Mouse (Mus musculus) MEL (cell line): ENCODE measurements around the gene Ccdc183. TPM values are rescaled to one million over a fixed set of nuclear protein-coding genes. Genes with fewer than 3 reads are reported as not detected.

Experiments
- polyA plus RNA-seq, 2 experiments: library from polyadenylated mRNA; stranded (reverse) in 1 of 2; unstranded in 1 of 2; fragments of >175 nt in 1 of 2; fragments of >200 nt in 1 of 2; gene quantifications; 2 replicates each; pipeline versions ENCODE4 v1.2.1 to v1.2.4; 2012; ENCODE audit warnings: low replicate concordance in 2 of 2, low read depth in 1 of 2; ENCODE audit not compliant: insufficient read length in 2 of 2, insufficient read depth in 1 of 2, missing spikeins in 1 of 2
- total RNA-seq: library from RNA; depleted of rRNA; stranded (reverse); fragments of 300-350 nt; gene quantifications from 2 replicates; pipeline ENCODE4 v1.2.3, GENCODE M21; 2012; rRNA removed

The Ccdc183 gene
- total and polyA plus RNA-seq, 3 experiments, result 0.04 to 0.26 TPM; not detected in 1

Other genes with a start within 250 kb of the Ccdc183 start
Only the 30 nearest of the 33 such genes appear.
- gene Entpd2, start 221.8 kb downstream of the Ccdc183 start, total RNA-seq, result not detected in 2 replicates
- gene Entpd2, start 221.8 kb downstream of the Ccdc183 start, polyA plus RNA-seq, result not detected
- not detected in 2 replicates for gene Npdc1, start 218.3 kb downstream of the Ccdc183 start, total RNA-seq
- gene Npdc1, start 218.3 kb downstream of the Ccdc183 start, polyA plus RNA-seq, result not detected
- gene Fut7, start 194.4 kb downstream of the Ccdc183 start, total RNA-seq, result 0.08 and 0.10 TPM in 2 replicates
- under 1 TPM in 1 of 2 experiments, not detected in 1; 0.21 TPM for gene Fut7, start 194.4 kb downstream of the Ccdc183 start, polyA plus RNA-seq
- 8.7 and 10.4 TPM in 2 replicates for gene Abca2, start 189.0 kb downstream of the Ccdc183 start, total RNA-seq
- 10 to 100 TPM in 1 of 2 experiments, not detected in 1; 42.2 TPM for gene Abca2, start 189.0 kb downstream of the Ccdc183 start, polyA plus RNA-seq
- 0.23 and 0.27 TPM in 2 replicates for gene Clic3, start 160.8 kb downstream of the Ccdc183 start, total RNA-seq
- under 1 TPM in 1 of 2 experiments, not detected in 1; 0.15 TPM for gene Clic3, start 160.8 kb downstream of the Ccdc183 start, polyA plus RNA-seq
- gene Paxx, start 156.6 kb downstream of the Ccdc183 start, total RNA-seq, result 13.2 and 18.5 TPM in 2 replicates
- gene Paxx, start 156.6 kb downstream of the Ccdc183 start, polyA plus RNA-seq, result 10 to 100 TPM in 1 of 2 experiments, not detected in 1; 22.1 TPM
- gene Ptgds, start 147.6 kb downstream of the Ccdc183 start, total RNA-seq, result not detected in 2 replicates
- not detected for gene Ptgds, start 147.6 kb downstream of the Ccdc183 start, polyA plus RNA-seq
- gene Lcn12, start 123.8 kb downstream of the Ccdc183 start, total RNA-seq, result not detected in 2 replicates
- not detected for gene Lcn12, start 123.8 kb downstream of the Ccdc183 start, polyA plus RNA-seq
- gene Fbxw5, start 116.9 kb downstream of the Ccdc183 start, total RNA-seq, result 27.5 and 29.2 TPM in 2 replicates
- 10 to 100 TPM in 1 of 2 experiments, not detected in 1; 65.6 TPM for gene Fbxw5, start 116.9 kb downstream of the Ccdc183 start, polyA plus RNA-seq
- gene C8g, start 116.0 kb downstream of the Ccdc183 start, total RNA-seq, result 1.5 and 2.3 TPM in 2 replicates
- 1 to 10 TPM in 1 of 2 experiments, not detected in 1; 5.1 TPM for gene C8g, start 116.0 kb downstream of the Ccdc183 start, polyA plus RNA-seq
- 19.9 and 21.0 TPM in 2 replicates for gene Traf2, start 70.7 kb downstream of the Ccdc183 start, total RNA-seq
- 10 to 100 TPM in 1 of 2 experiments, not detected in 1; 28.3 TPM for gene Traf2, start 70.7 kb downstream of the Ccdc183 start, polyA plus RNA-seq
- gene Edf1, start 59.8 kb downstream of the Ccdc183 start, total RNA-seq, result 135 and 142 TPM in 2 replicates
- gene Edf1, start 59.8 kb downstream of the Ccdc183 start, polyA plus RNA-seq, result 100 to 1,000 TPM in 1 of 2 experiments, not detected in 1; 318 TPM
- 17.6 and 24.0 TPM in 2 replicates for gene Mamdc4, start 42.8 kb downstream of the Ccdc183 start, total RNA-seq
- 10 to 100 TPM in 1 of 2 experiments, not detected in 1; 21.6 TPM for gene Mamdc4, start 42.8 kb downstream of the Ccdc183 start, polyA plus RNA-seq
- gene Phpt1, start 42.5 kb downstream of the Ccdc183 start, total RNA-seq, result 34.7 and 47.0 TPM in 2 replicates
- 10 to 100 TPM in 1 of 2 experiments, not detected in 1; 73.7 TPM for gene Phpt1, start 42.5 kb downstream of the Ccdc183 start, polyA plus RNA-seq
- gene Ajm1, start 35.9 kb downstream of the Ccdc183 start, total RNA-seq, result 0.04 and 0.07 TPM in 2 replicates
- gene Ajm1, start 35.9 kb downstream of the Ccdc183 start, polyA plus RNA-seq, result under 1 TPM in 1 of 2 experiments, not detected in 1; 0.32 TPM
- 66.1 and 76.9 TPM in 2 replicates for gene Rabl6, start 9.2 kb downstream of the Ccdc183 start, total RNA-seq
- 100 to 1,000 TPM in 1 of 2 experiments, 10 to 100 TPM in 1; 84.7 to 104 TPM for gene Rabl6, start 9.2 kb downstream of the Ccdc183 start, polyA plus RNA-seq
- 10.9 and 11.9 TPM in 2 replicates for gene Tmem141, start 4.3 kb upstream of the Ccdc183 start, total RNA-seq
- 10 to 100 TPM in 1 of 2 experiments, not detected in 1; 25.3 TPM for gene Tmem141, start 4.3 kb upstream of the Ccdc183 start, polyA plus RNA-seq
- gene Fcna, start 10.4 kb upstream of the Ccdc183 start, total RNA-seq, result not detected in 2 replicates
- gene Fcna, start 10.4 kb upstream of the Ccdc183 start, polyA plus RNA-seq, result under 1 TPM in 1 of 2 experiments, not detected in 1; 0.21 TPM
- gene Lcn8, start 35.4 kb upstream of the Ccdc183 start, total RNA-seq, result not detected in 2 replicates
- gene Lcn8, start 35.4 kb upstream of the Ccdc183 start, polyA plus RNA-seq, result not detected
- gene Lcn5, start 40.3 kb upstream of the Ccdc183 start, total RNA-seq, result not detected in 2 replicates
- not detected for gene Lcn5, start 40.3 kb upstream of the Ccdc183 start, polyA plus RNA-seq
- gene Lcn6, start 59.1 kb upstream of the Ccdc183 start, total RNA-seq, result not detected in 2 replicates
- not detected for gene Lcn6, start 59.1 kb upstream of the Ccdc183 start, polyA plus RNA-seq
- gene Lcn10, start 65.0 kb upstream of the Ccdc183 start, total RNA-seq, result not detected in 2 replicates
- not detected for gene Lcn10, start 65.0 kb upstream of the Ccdc183 start, polyA plus RNA-seq
- gene Obp2a, start 82.4 kb upstream of the Ccdc183 start, total RNA-seq, result not detected in 2 replicates
- gene Obp2a, start 82.4 kb upstream of the Ccdc183 start, polyA plus RNA-seq, result not detected
- gene Bmyc, start 89.1 kb upstream of the Ccdc183 start, total RNA-seq, result not detected in 2 replicates
- not detected for gene Bmyc, start 89.1 kb upstream of the Ccdc183 start, polyA plus RNA-seq
- not detected in 2 replicates for gene Obp2b, start 119.3 kb upstream of the Ccdc183 start, total RNA-seq
- gene Obp2b, start 119.3 kb upstream of the Ccdc183 start, polyA plus RNA-seq, result not detected
- gene Lcn3, start 147.9 kb upstream of the Ccdc183 start, total RNA-seq, result not detected in 2 replicates
- gene Lcn3, start 147.9 kb upstream of the Ccdc183 start, polyA plus RNA-seq, result not detected
- gene Lcn11, start 159.3 kb upstream of the Ccdc183 start, total RNA-seq, result not detected in 2 replicates
- not detected for gene Lcn11, start 159.3 kb upstream of the Ccdc183 start, polyA plus RNA-seq
- gene Gm13539, start 164.6 kb upstream of the Ccdc183 start, total RNA-seq, result not detected in 2 replicates
- not detected for gene Gm13539, start 164.6 kb upstream of the Ccdc183 start, polyA plus RNA-seq
- gene Glt6d1, start 198.2 kb upstream of the Ccdc183 start, total RNA-seq, result not detected in 2 replicates
- gene Glt6d1, start 198.2 kb upstream of the Ccdc183 start, polyA plus RNA-seq, result not detected
- gene Lcn9, start 205.5 kb upstream of the Ccdc183 start, total RNA-seq, result not detected in 2 replicates
- gene Lcn9, start 205.5 kb upstream of the Ccdc183 start, polyA plus RNA-seq, result not detected